Mouse (Mus musculus) spleen, adult 2 months (tissue): ENCODE results near the gene Samd15.

Source experiments
- CTCF ChIP-seq: fragments of 200-500 bp; IDR thresholded peaks from 2 replicates; pipeline ENCODE4 v1.5.1; 2011; ENCODE audit warnings: mild to moderate bottlenecking, inconsistent platforms; ENCODE audit not compliant: insufficient read depth, insufficient read length, insufficient replicate concordance; ENCODE audit errors: extremely low read depth
- POLR2A ChIP-seq: fragments of 200-500 bp; IDR thresholded peaks from 2 replicates; pipeline ENCODE4 v1.6.1; 2011; ENCODE audit warnings: low read depth, low read length, inconsistent platforms

DNA sequence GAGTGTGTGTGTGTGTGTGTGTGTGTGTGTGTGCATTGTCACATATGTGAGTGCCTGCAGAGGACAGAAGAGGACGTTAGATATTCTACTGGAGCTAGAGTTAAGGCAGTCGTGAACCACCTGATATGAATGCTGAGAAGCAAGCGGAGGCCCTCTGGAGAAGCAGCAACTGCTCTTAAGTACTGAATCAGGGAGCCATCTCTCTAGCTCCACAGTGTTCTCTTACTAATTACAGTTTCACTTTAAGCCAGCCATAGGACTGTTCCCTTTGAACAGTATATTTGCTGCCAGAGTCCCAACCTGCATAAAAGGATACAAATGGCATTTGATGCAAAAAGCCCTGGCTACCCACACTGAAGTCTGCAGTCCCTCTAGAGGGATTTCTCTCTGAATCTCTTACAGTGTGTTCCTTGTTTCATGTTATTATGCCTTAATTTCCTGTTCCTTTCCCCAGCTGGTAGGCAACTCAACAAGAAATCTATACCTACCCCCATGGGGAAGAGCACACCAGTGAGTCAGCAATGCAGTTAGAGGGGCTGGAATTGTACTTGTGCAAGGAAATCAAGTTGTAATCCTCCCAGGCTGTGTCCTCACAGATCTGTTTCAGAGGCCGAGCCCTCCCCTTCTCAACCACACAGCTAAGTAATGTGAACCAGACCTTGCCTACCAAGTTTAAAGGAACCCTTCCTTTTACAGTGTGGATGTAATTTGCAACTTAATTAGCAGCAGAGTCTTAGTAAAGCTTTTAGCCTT, 24.2 kb upstream of the Samd15 start:
- TF ChIP-seq CTCF: no peak
- no peak for TF ChIP-seq POLR2A
